In the genomic region with DNA sequence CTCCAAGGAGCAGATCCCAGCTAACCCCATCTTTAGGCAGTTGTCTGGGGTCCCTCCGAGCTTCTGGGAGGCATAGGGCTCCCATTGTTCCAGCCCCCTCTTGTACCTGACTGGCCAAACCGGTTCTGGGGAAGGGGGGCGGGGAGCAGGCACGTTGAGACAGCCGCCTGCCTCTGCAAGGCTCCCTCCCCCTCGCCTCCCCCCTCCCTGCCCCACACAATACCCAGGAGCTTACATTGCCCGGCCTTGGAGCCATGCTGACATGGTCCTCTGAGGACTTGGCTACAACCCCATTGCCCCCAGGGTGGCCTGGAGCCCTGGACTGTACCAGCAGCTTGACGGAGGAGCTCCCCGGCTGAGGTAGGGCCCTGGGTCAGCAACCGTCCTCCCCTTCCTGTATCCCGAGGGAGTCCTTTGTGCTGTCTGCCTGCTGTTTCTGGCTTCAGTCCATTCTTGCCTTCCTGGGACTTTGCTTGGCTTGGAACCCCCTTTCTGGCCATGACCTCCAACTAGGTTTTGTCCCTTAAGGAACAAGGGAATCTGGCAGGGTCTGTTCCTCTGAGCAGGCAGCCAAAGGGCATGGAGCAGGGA, we compare ENCODE assay signal across 8 mouse cellular contexts. TPM values are rescaled to one million over a fixed set of nuclear protein-coding genes. Genes with fewer than 3 reads are reported as not detected.
DNase-seq lines count a peak whose midpoint lies in the region; ATAC-seq lines count a peak whose summit lies in the region.
"Had no signal": no experiment of that assay in that cellular context is flagged by ENCODE, and none has a peak within 500 bp of the region (broad histone marks: within the 10 kb centered on the region; RNA-seq: fewer than 3 reads in every experiment).

No protein-coding gene starts in this region.

- no peaks in the 10 kb centered on the region for H3K36me3 ChIP-seq in hindbrain, embryonic 12.5 days
- no peaks in the 10 kb centered on the region for H3K36me3 ChIP-seq in hindbrain, embryonic 13.5 days
- no peaks in the 10 kb centered on the region for H3K36me3 ChIP-seq in limb, embryonic 12.5 days
- H3K36me3 ChIP-seq: neural tube, embryonic 13.5 days had no signal

- peak overlapping the region; percentile 26 for H3K4me2 ChIP-seq in hindbrain, embryonic 12.5 days (replicated peaks)
- H3K4me2 ChIP-seq in hindbrain, embryonic 13.5 days = no peak overlapping the region
- H3K4me2 ChIP-seq in limb, embryonic 12.5 days = peak overlapping the region; percentile 47
- H3K4me2 ChIP-seq: neural tube, embryonic 13.5 days had no signal

- 6% methylated on average over 10 of the region's 11 CpGs for WGBS in hindbrain, embryonic 12.5 days
- WGBS in hindbrain, embryonic 13.5 days = 8% methylated on average over 11 of the region's 11 CpGs
- 8% methylated on average over 11 of the region's 11 CpGs for WGBS in limb, embryonic 12.5 days

- no peak overlapping the region for H3K27ac ChIP-seq in hindbrain, embryonic 12.5 days
- no peak overlapping the region for H3K27ac ChIP-seq in hindbrain, embryonic 13.5 days
- H3K27ac ChIP-seq in limb, embryonic 12.5 days = no peak overlapping the region
- H3K27ac ChIP-seq: neural tube, embryonic 13.5 days had no signal

- H3K4me1 ChIP-seq in hindbrain, embryonic 12.5 days = peaks cover 71% of the 10 kb centered on the region
- H3K4me1 ChIP-seq in hindbrain, embryonic 13.5 days (replicated peaks) = peaks cover 75% of the 10 kb centered on the region
- H3K4me1 ChIP-seq in limb, embryonic 12.5 days (replicated peaks) = peaks cover 74% of the 10 kb centered on the region

- peak; percentile 69 for DNase-seq in R1 (ENCODE audit: low read depth, low spot score)
- peak; percentile 62 for DNase-seq in gonadal fat pad, adult 2 months (ENCODE audit: low read depth)
- no peak for DNase-seq in thymus, postnatal 25 days
- no peak for DNase-seq in thymus, postnatal 0 days (ENCODE audit: low spot score)

- H3K4me3 ChIP-seq in hindbrain, embryonic 12.5 days = peak overlapping the region; percentile 10; the same call in 1 of the 2 replicates
- no peak overlapping the region for H3K4me3 ChIP-seq in hindbrain, embryonic 13.5 days
- H3K4me3 ChIP-seq in limb, embryonic 12.5 days (replicated peaks) = peak overlapping the region; percentile 22
- H3K4me3 ChIP-seq: neural tube, embryonic 13.5 days had no signal

- peaks cover 98% of the 10 kb centered on the region for H3K27me3 ChIP-seq in hindbrain, embryonic 12.5 days
- H3K27me3 ChIP-seq in hindbrain, embryonic 13.5 days = peaks cover 99% of the 10 kb centered on the region
- peaks cover 99% of the 10 kb centered on the region for H3K27me3 ChIP-seq in limb, embryonic 12.5 days

- 0 out of 2 replicates have a peak, but pooled peaks have one; percentile 9 for ATAC-seq in hindbrain, embryonic 12.5 days (ENCODE audit: low FRiP score)
- no peak for ATAC-seq in hindbrain, embryonic 13.5 days (ENCODE audit: low FRiP score)
- no peak for ATAC-seq in limb, embryonic 12.5 days (ENCODE audit: insufficient number of reproducible peaks, insufficient read depth, low FRiP score, low TSS enrichment, low read depth)

- no peaks in the 10 kb centered on the region for H3K9me3 ChIP-seq in hindbrain, embryonic 12.5 days (replicated peaks)
- H3K9me3 ChIP-seq in hindbrain, embryonic 13.5 days = no peaks in the 10 kb centered on the region
- H3K9me3 ChIP-seq in limb, embryonic 12.5 days = no peaks in the 10 kb centered on the region
- H3K9me3 ChIP-seq: neural tube, embryonic 13.5 days had no signal

- no peak overlapping the region for H3K9ac ChIP-seq in hindbrain, embryonic 12.5 days
- no peak overlapping the region for H3K9ac ChIP-seq in hindbrain, embryonic 13.5 days
- peak overlapping the region; percentile 14 for H3K9ac ChIP-seq in limb, embryonic 12.5 days (replicated peaks)
- H3K9ac ChIP-seq: neural tube, embryonic 13.5 days had no signal

RNA-seq across cellular contexts. Expression of gene Arhgef19, which starts 3.4 kb away (rescaled TPM):
- polyA plus RNA-seq in hindbrain, embryonic 12.5 days (2016; fragmentation: Nextera tagmentation; extraction: Ambion mirVana) = 6.1 and 10.9 TPM in 2 replicates
- polyA plus RNA-seq in hindbrain, embryonic 13.5 days (2015; fragmentation: Nextera tagmentation; extraction: Ambion mirVana) = 1.4 TPM in 2 replicates
- polyA plus RNA-seq in gonadal fat pad, adult 2 months (2012; rRNA removed) = 4.5 and 4.6 TPM in 2 replicates
- polyA plus RNA-seq in limb, embryonic 12.5 days (2016; fragmentation: Nextera tagmentation; extraction: Ambion mirVana) = 9.1 and 10.8 TPM in 2 replicates
- 0.29 and 0.39 TPM in 2 replicates for polyA plus RNA-seq in thymus, postnatal 0 days (2015; fragmentation: Nextera tagmentation; extraction: Ambion mirVana)

RNA-seq across cellular contexts. Expression of gene Rsg1, which starts 29.0 kb away (rescaled TPM):
- 5.8 and 5.9 TPM in 2 replicates for polyA plus RNA-seq in hindbrain, embryonic 12.5 days (2016; fragmentation: Nextera tagmentation; extraction: Ambion mirVana)
- 8.1 and 8.5 TPM in 2 replicates for polyA plus RNA-seq in hindbrain, embryonic 13.5 days (2015; fragmentation: Nextera tagmentation; extraction: Ambion mirVana)
- 1.2 and 1.7 TPM in 2 replicates for polyA plus RNA-seq in gonadal fat pad, adult 2 months (2012; rRNA removed)
- 6.7 and 7.1 TPM in 2 replicates for polyA plus RNA-seq in limb, embryonic 12.5 days (2016; fragmentation: Nextera tagmentation; extraction: Ambion mirVana)
- polyA plus RNA-seq in thymus, postnatal 0 days (2015; fragmentation: Nextera tagmentation; extraction: Ambion mirVana) = 2.7 and 3.4 TPM in 2 replicates

RNA-seq across cellular contexts. Expression of gene Epha2, which starts 58.3 kb away (rescaled TPM):
- 2.7 and 3.2 TPM in 2 replicates for polyA plus RNA-seq in hindbrain, embryonic 12.5 days (2016; fragmentation: Nextera tagmentation; extraction: Ambion mirVana)
- polyA plus RNA-seq in hindbrain, embryonic 13.5 days (2015; fragmentation: Nextera tagmentation; extraction: Ambion mirVana) = 1.5 and 1.8 TPM in 2 replicates
- polyA plus RNA-seq in gonadal fat pad, adult 2 months (2012; rRNA removed) = 5.9 and 8.3 TPM in 2 replicates
- 3.1 and 3.9 TPM in 2 replicates for polyA plus RNA-seq in limb, embryonic 12.5 days (2016; fragmentation: Nextera tagmentation; extraction: Ambion mirVana)
- 0.55 and 0.58 TPM in 2 replicates for polyA plus RNA-seq in thymus, postnatal 0 days (2015; fragmentation: Nextera tagmentation; extraction: Ambion mirVana)

Comparison
In these comparisons a context has a peak if more than half of its experiments do, and no peak if none do; other contexts are left out.
1. DNase-seq: peak in R1 (single experiment) and gonadal fat pad, adult 2 months (single experiment); none in thymus, postnatal 25 days (single experiment) and thymus, postnatal 0 days (single experiment).